Mouse (Mus musculus): Measurements from ENCODE around the gene Rnf41. TPM values are rescaled to one million over a fixed set of nuclear protein-coding genes. Genes with fewer than 3 reads are reported as not detected.

Gene Rnf41
- polyA plus RNA-seq, 1 experiment = 37.4 TPM

GRCm38 (mm10) chr10:128400338-128400737 lies 11.1 kb upstream of the Rnf41 start:
- H3K4me3 ChIP-seq (ENCODE audit: low read depth, low read length) = peak overlapping the region; percentile 11; the same call in 1 of the 2 replicates
- no peak overlapping the region for H3K27ac ChIP-seq (ENCODE audit: insufficient read depth, low read length)
- no peak for TF ChIP-seq EP300 (IDR thresholded peaks at IDR 0.05; ENCODE audit: insufficient read depth, low read depth, low read length)
- no peak for TF ChIP-seq CTCF (IDR thresholded peaks at IDR 0.05; ENCODE audit: low read depth, low read length)
- TF ChIP-seq POLR2A (IDR thresholded peaks at IDR 0.05; ENCODE audit: insufficient read depth, low read length) = no peak
- no peak overlapping the region for H3K9ac ChIP-seq (ENCODE audit: low read depth, poor library complexity, severe bottlenecking)
- no peaks in the 10 kb centered on the region for H3K27me3 ChIP-seq (ENCODE audit: control insufficient read depth, insufficient read depth, low read length, poor library complexity, severe bottlenecking)
- no peaks in the 10 kb centered on the region for H3K36me3 ChIP-seq (ENCODE audit: control insufficient read depth, insufficient read depth, low read length, poor library complexity, severe bottlenecking)
- no peaks in the 10 kb centered on the region for H3K9me3 ChIP-seq (replicated peaks; ENCODE audit: control insufficient read depth, insufficient read depth, low read length, poor library complexity, severe bottlenecking)
- no peaks in the 10 kb centered on the region for H3K4me1 ChIP-seq (ENCODE audit: control insufficient read depth, insufficient read depth, low read length)

- no peak for TF ChIP-seq POLR2A (IDR thresholded peaks at IDR 0.05; ENCODE audit: insufficient read depth, low read length)
- TF ChIP-seq CTCF (IDR thresholded peaks at IDR 0.05; ENCODE audit: low read depth, low read length) = no peak
- no peak for TF ChIP-seq EP300 (IDR thresholded peaks at IDR 0.05; ENCODE audit: insufficient read depth, low read depth, low read length)
- no peaks in the 10 kb centered on the region for H3K9me3 ChIP-seq (replicated peaks; ENCODE audit: control insufficient read depth, insufficient read depth, low read length, poor library complexity, severe bottlenecking)
- no peak within 1 kb of the TSS for H3K27ac ChIP-seq (ENCODE audit: insufficient read depth, low read length)
- 0 out of 2 replicates have a peak, but pooled peaks cover 2% of the 10 kb centered on the region for H3K36me3 ChIP-seq (ENCODE audit: control insufficient read depth, insufficient read depth, low read length, poor library complexity, severe bottlenecking)
- peak within 1 kb of the TSS; percentile 11; the same call in 1 of the 2 replicates for H3K4me3 ChIP-seq (ENCODE audit: low read depth, low read length)
- no peaks in the 10 kb centered on the region for H3K4me1 ChIP-seq (ENCODE audit: control insufficient read depth, insufficient read depth, low read length)
- H3K9ac ChIP-seq (ENCODE audit: low read depth, poor library complexity, severe bottlenecking) = no peak within 1 kb of the TSS
- no peaks in the 10 kb centered on the region for H3K27me3 ChIP-seq (ENCODE audit: control insufficient read depth, insufficient read depth, low read length, poor library complexity, severe bottlenecking)
Measured at GRCm38 (mm10) chr10:128401056-128401455, 10.4 kb upstream of the Rnf41 start, which contains the start of gene Slc39a5. Gene Slc39a5 (minus strand): TSS chr10:128401229.

- no peak overlapping the region for H3K4me3 ChIP-seq (ENCODE audit: low read depth, low read length)
- TF ChIP-seq EP300 (IDR thresholded peaks at IDR 0.05; ENCODE audit: insufficient read depth, low read depth, low read length) = no peak
- TF ChIP-seq CTCF (IDR thresholded peaks at IDR 0.05; ENCODE audit: low read depth, low read length) = no peak
- TF ChIP-seq POLR2A (IDR thresholded peaks at IDR 0.05; ENCODE audit: insufficient read depth, low read length) = no peak
- no peaks in the 10 kb centered on the region for H3K4me1 ChIP-seq (ENCODE audit: control insufficient read depth, insufficient read depth, low read length)
- H3K36me3 ChIP-seq (ENCODE audit: control insufficient read depth, insufficient read depth, low read length, poor library complexity, severe bottlenecking) = 0 out of 2 replicates have a peak, but pooled peaks cover 2% of the 10 kb centered on the region
- H3K27me3 ChIP-seq (ENCODE audit: control insufficient read depth, insufficient read depth, low read length, poor library complexity, severe bottlenecking) = no peaks in the 10 kb centered on the region
- H3K9ac ChIP-seq (ENCODE audit: low read depth, poor library complexity, severe bottlenecking) = no peak overlapping the region
- H3K9me3 ChIP-seq (replicated peaks; ENCODE audit: control insufficient read depth, insufficient read depth, low read length, poor library complexity, severe bottlenecking) = no peaks in the 10 kb centered on the region
- no peak overlapping the region for H3K27ac ChIP-seq (ENCODE audit: insufficient read depth, low read length)
Measured at GRCm38 (mm10) chr10:128401638-128402037, 9.8 kb upstream of the Rnf41 start.

GRCm38 (mm10) chr10:128403931-128404330 lies 7.5 kb upstream of the Rnf41 start:
- Histone ChIP-seq H3K4me3 (ENCODE audit: low read depth, low read length) (no peak overlapping the region), H3K27ac (ENCODE audit: insufficient read depth, low read length) (no peak overlapping the region), H3K9ac (ENCODE audit: low read depth, poor library complexity, severe bottlenecking) (no peak overlapping the region), H3K9me3 (replicated peaks; ENCODE audit: control insufficient read depth, insufficient read depth, low read length, poor library complexity, severe bottlenecking) (no peaks in the 10 kb centered on the region), H3K4me1 (ENCODE audit: control insufficient read depth, insufficient read depth, low read length) (peaks cover 1% of the 10 kb centered on the region), H3K27me3 (ENCODE audit: control insufficient read depth, insufficient read depth, low read length, poor library complexity, severe bottlenecking) (no peaks in the 10 kb centered on the region), H3K36me3 (ENCODE audit: control insufficient read depth, insufficient read depth, low read length, poor library complexity, severe bottlenecking) (0 out of 2 replicates have a peak, but pooled peaks cover 2% of the 10 kb centered on the region)
- TF ChIP-seq POLR2A (IDR thresholded peaks at IDR 0.05; ENCODE audit: insufficient read depth, low read length) (no peak), EP300 (IDR thresholded peaks at IDR 0.05; ENCODE audit: insufficient read depth, low read depth, low read length) (no peak), CTCF (IDR thresholded peaks at IDR 0.05; ENCODE audit: low read depth, low read length) (no peak)

GRCm38 (mm10) chr10:128408591-128409535 lies 2.6 kb upstream of the Rnf41 start:
- H3K36me3 ChIP-seq (ENCODE audit: control insufficient read depth, insufficient read depth, low read length, poor library complexity, severe bottlenecking) = 0 out of 2 replicates have a peak, but pooled peaks cover 2% of the 10 kb centered on the region
- H3K27ac ChIP-seq (ENCODE audit: insufficient read depth, low read length) = no peak overlapping the region
- TF ChIP-seq CTCF (IDR thresholded peaks at IDR 0.05; ENCODE audit: low read depth, low read length) (no peak), POLR2A (IDR thresholded peaks at IDR 0.05; ENCODE audit: insufficient read depth, low read length) (no peak)
- H3K4me1 ChIP-seq (ENCODE audit: control insufficient read depth, insufficient read depth, low read length) = peaks cover 1% of the 10 kb centered on the region
- H3K9ac ChIP-seq (ENCODE audit: low read depth, poor library complexity, severe bottlenecking) = peak overlapping the region; percentile 79
- H3K27me3 ChIP-seq (ENCODE audit: control insufficient read depth, insufficient read depth, low read length, poor library complexity, severe bottlenecking) = no peaks in the 10 kb centered on the region
- no peaks in the 10 kb centered on the region for H3K9me3 ChIP-seq (replicated peaks; ENCODE audit: control insufficient read depth, insufficient read depth, low read length, poor library complexity, severe bottlenecking)
- peak overlapping the region; percentile 89 for H3K4me3 ChIP-seq (ENCODE audit: low read depth, low read length)

Data from ES-Bruce4 (cell line).